Mouse (Mus musculus) small intestine, adult 10 weeks (tissue): ENCODE measurements around the gene Tipin. TPM values are rescaled to one million over a fixed set of nuclear protein-coding genes. Genes with fewer than 3 reads are reported as not detected.

Source experiments
- polyA plus RNA-seq: library from polyadenylated mRNA; stranded (reverse); fragments of 350-450 nt; fragmentation: Illumina TruSeq; extraction: RNeasy Lipid Tissue Mini Kit (QIAGEN cat#74804); gene quantifications from one replicate; pipeline ENCODE4 v1.2.3, GENCODE M21; 2014; ENCODE audit warnings: low replicate concordance

The Tipin gene
- polyA plus RNA-seq: 41.8 TPM

GRCm38 (mm10) chr9:64281105-64281780 lies at the start of gene Tipin:
TSS of gene Tipin (plus strand) at chr9:64281581.

GRCm38 (mm10) chr9:64234768-64235435 lies 46.5 kb upstream of the Tipin start, which contains the start of gene Uchl4:
TSS of gene Uchl4 (plus strand) at chr9:64235201.

GRCm38 (mm10) chr9:64253021-64253904 lies 28.1 kb upstream of the Tipin start, which contains the start of gene Map2k1:
TSS of gene Map2k1 (minus strand) at chr9:64253631.

GRCm38 (mm10) chr9:64341254-64341566 lies 59.8 kb downstream of the Tipin start, which contains the start of gene Dis3l:
TSS of gene Dis3l (minus strand) at chr9:64341288.

Other genes with a start within 250 kb of the Tipin start
- 0.52 TPM for gene Lctl, start 164.4 kb upstream of the Tipin start, polyA plus RNA-seq
- gene Zwilch, start 108.5 kb upstream of the Tipin start, polyA plus RNA-seq: 25.1 TPM
- 333 TPM for gene Rpl4, start 108.2 kb upstream of the Tipin start, polyA plus RNA-seq
- 82.3 TPM for gene Snapc5, start 102.3 kb upstream of the Tipin start, polyA plus RNA-seq
- not detected for gene Uchl4, start 46.4 kb upstream of the Tipin start, polyA plus RNA-seq
- gene Map2k1, start 27.9 kb upstream of the Tipin start, polyA plus RNA-seq: 78.3 TPM
- 6.7 TPM for gene Dis3l, start 59.7 kb downstream of the Tipin start, polyA plus RNA-seq
- not detected for gene Megf11, start 104.0 kb downstream of the Tipin start, polyA plus RNA-seq